Mouse (Mus musculus): ENCODE measurements at regions not wholly inside any gene's neighbourhood (a gene's known extent, or its start where the extent isn't known, plus 50 kb on each side); places are given as distances from the start of the nearest gene placed in this dataset.

DNA sequence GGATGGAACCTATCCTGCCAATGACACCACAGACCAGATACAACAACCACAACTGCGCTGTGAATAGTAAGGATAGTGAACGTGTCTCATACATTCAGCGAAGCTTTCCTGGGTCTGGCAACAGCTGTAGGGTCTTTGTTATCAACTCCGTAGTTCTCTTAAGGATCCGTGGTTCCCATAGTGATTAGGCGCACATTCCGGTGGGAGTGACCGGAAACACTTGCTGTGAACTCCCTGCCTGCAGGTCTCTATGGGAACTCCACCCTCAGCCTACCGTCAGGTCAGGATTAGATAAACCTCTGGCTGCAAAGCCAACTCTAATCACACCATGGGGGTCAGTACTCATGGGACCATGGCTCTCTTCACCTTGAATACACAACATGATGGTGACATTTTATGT is 53.8 kb upstream of the Sh3gl3 start:
- DNase-seq: no peak
- Histone ChIP-seq H3K4me1 (ENCODE audit: control insufficient read depth, insufficient read depth, low read length) (no peaks in the 10 kb centered on the region), H3K4me3 (replicated peaks; ENCODE audit: extremely low read depth, low read depth, low read length) (no peak overlapping the region)
- WGBS: 46% methylated on average over 9 of the region's 9 CpGs
- TF ChIP-seq POLR2A (IDR thresholded peaks at IDR 0.05; ENCODE audit: borderline replicate concordance, extremely low read depth, low read depth, low read length) (no peak), CTCF (IDR thresholded peaks at IDR 0.05; ENCODE audit: insufficient read depth, low read length) (no peak)

DNA sequence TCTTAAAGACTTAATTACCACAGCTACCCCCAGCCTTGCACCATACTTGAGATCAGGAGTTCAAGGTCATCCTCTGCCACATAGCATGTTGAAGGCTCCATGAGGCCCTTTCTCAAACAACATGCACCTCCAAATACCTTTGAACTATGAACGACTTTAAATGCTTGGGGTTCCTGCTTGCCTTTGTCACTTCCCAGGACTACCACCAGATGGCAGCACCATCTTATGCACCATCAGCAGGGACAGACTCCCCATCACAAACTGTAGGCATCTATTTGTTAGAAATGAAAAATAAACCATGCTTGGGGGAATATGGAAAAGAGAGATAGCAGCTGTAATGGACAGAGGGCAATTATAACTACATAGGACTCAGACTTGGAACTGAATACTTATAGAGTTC is 51.9 kb upstream of the Sh3gl3 start:
- no peaks in the 10 kb centered on the region for H3K4me1 ChIP-seq (ENCODE audit: control insufficient read depth, insufficient read depth, low read length)
- H3K4me3 ChIP-seq (replicated peaks; ENCODE audit: extremely low read depth, low read depth, low read length): no peak overlapping the region
- DNase-seq: peak; percentile 54
- TF ChIP-seq CTCF (IDR thresholded peaks at IDR 0.05; ENCODE audit: insufficient read depth, low read length) (peak; percentile 89), POLR2A (IDR thresholded peaks at IDR 0.05; ENCODE audit: borderline replicate concordance, extremely low read depth, low read depth, low read length) (no peak)
- 0% methylated on average over 1 of the region's 1 CpGs for WGBS
